Mouse (Mus musculus) layer of hippocampus, adult 11-12 months (tissue): ENCODE measurements around the gene Tbcb.
"Not testable (repeated sequence)": the region's sequence is repeated elsewhere in the genome, so short reads cannot be mapped to it uniquely, and the experiment has no call there.

ENCODE experiments used
- DNase-seq: peaks from one replicate; pipeline ENCODE4 v3.0.0; 2022; ENCODE audit warnings: low spot score

Tbcb gene

DNA sequence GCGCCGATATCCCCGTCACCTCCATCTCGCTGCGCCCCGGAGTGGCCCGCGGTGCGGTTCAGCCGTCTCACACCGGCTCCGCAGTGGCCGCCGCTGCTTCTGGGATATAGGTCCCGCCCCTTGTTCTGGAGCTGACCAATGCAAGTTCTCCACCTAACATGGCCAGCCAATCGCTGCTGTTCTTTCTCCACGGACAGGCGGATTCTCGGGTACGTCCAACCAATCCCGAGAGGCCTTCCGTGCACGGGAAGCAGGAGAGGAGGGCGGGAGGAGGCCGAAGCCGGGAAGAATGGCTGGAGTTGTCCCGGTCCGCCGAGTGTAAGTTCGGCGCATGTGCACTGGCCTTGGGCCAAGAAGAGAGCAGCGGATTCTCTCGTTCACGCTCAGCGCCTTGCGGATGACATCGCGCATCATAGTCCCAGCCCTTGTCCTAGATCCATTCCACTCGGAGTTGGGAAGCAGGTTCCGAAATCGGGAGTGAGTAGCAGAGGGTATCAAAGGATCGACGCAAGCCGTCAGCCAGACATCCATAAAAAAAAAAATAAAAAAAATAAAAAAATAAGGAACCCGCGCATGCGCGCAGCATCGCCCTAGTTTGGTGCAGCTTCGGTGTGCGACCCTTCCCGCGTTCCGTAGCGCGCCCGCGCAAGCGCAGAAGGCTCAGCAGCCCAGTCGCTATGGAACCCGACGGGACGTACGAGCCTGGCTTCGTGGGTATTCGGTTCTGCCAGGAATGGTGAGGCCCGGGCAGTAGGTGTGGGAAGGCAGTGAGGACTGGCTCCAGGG, at the start of gene Tbcb, which contains the start of gene Polr2i:
Gene Tbcb (minus strand): TSS at position 604 of the 786 bp plus-strand sequence.
Gene Polr2i (plus strand): TSS at position 280 of the 786 bp plus-strand sequence.
- peak; percentile 99 for DNase-seq

DNA sequence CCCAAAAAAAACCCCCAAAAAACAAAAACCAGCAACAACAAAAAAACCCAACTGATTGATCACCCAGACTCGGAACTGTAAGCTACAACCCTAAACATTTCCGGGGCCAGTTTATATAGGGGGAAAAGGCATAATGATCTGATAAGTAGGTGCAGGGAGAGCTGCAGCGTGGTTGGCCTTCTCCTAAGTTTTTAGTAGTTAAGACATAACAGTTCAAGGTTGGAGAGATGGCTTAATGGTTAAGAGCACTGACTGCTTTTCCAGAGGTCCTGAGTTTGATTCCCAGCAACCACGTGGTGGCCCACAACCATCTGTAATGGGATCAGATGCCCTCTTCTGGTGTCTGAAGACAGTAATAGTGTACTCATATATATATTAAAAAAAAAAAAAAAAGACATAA, 49.5 kb upstream of the Tbcb start:
- no peak for DNase-seq

DNA sequence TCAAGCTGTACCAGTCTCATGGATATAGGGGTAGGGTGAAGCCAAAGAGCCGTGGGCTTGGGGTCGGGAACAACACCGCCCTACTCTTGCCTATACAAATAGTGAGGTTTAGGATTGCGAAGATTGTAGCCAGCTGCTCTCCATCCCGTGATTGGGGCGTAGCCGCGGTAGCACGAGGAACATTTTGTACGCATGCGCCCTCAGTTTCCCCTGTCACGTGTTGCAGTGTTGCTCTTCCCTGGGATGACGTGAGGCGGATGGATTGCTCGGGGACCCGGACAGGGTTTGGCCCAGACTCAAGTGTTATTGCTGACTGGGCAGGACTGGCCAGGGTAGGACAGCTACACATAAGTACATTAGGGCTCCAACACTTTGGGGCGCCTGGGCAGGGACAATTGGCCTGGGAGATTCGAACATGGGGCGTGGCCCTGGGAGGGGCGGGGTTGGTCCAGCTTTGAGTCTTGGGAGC, 48.6 kb upstream of the Tbcb start:
- DNase-seq = peak; percentile 91

DNA sequence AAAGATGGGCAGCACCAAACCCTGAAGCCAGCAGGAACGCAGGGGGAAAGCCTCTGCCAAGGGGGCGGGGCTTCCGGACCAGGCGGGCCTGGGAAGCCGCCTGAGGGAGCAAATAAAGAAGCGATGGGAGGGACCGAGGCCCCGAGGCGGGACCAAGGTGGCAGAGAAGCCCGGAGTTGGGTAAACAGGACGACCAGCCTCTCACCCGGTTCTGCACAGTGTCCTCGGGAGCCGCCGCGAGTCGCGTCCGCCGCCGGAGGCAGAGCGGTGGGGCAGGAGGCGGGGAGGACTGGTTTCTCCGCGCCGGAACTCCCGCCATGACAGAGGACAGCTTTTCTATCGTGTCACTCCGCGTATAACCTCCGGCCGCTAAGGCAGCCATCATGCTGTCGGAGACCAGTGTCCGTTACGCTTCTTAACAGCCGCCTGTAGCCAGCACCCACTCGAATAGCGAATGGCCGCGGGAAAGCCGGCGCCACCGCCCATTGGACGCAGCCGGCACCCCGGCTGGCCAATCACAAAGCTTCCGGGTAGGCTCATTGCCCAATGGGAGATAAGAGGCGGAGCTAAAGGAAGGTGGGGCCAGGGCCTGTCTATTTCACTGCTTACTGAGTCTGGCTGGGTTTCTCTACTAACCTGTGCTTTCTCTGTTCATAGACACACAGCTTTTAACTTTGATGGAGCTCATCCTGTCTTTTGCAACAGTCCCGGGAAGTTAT, 48.0 kb upstream of the Tbcb start, which contains the start of the genes Thap8 and Wdr62:
Gene Thap8 (plus strand): TSS at position 144 of the 719 bp plus-strand sequence.
Gene Wdr62 (minus strand): TSS at position 469 of the 719 bp plus-strand sequence.
- peak; percentile 92 for DNase-seq

DNA sequence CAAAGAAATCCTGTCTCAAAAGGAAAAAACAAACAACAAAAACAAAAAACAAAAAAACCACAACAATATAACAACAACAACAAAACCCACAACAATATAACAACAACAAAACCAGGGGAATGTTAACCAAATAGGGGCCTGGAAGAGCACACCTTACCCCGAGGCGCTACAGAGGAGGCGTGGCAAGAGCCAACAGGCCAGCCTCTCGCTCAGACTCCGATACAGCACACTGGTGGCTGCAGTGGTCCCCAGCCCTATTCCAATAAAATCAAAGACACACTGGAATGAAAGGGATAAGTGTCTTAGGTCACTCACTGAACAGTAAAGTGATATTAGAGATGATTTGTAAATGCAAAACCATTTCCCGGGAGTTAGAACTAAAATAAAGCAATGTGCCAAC, 47.5 kb upstream of the Tbcb start:
- DNase-seq = no peak

DNA sequence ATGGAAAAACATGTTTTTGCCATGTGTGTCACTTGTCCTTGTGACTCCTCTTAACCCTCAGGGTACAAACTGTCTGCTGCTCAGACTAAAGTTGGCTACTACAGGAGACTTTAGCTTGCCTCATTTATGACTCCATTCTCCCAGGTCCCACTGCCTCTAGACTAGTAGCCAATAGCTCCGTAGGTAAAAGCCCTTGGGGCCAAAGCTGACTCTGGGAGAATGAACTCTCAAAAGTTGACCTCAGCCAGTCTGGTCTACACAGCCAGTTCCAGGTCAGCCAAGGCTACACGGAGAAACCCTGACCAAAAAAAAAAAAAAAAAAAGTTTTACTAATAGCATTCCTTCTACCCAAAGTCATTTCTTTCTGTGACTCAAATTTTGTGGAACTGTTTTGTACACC, 46.8 kb upstream of the Tbcb start:
- no peak for DNase-seq

DNA sequence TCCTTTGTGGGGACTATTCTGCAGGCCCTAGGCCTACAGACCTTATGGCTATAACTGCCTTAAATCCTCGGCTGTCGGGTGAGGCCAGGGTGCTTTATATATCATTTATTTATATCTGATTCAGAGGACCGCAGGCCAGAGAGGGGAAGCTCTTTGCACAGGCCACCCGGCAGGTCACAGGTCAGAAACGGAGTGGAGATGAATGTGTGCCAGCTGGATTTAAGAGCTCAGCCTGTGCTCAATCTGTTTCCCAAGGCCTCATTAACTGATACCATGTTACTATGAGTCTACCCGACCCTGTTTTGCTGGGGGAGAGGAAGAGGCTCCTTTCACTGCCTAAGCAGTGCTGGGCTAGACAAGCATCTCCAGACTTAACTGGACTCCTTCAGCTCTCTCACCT, 42.3 kb upstream of the Tbcb start:
- no peak for DNase-seq

DNA sequence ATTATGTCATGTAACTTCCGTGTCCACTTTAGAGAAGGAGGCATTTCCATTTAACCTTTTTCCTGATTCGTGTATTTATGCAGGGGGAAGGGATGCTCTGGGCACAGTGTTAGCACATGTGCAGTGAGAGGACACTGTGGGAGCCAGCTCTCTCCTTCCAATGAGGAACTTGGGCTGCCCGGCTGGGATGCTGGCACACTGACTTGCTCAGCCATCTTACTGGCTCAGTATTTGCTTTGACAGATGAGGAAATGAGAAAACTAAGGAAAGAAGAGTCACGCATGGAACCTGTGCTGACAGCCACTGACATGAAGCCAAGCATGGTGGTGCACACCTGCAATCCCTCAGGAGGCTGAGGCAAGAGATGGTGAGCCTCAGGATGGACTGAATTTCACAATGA, 37.6 kb upstream of the Tbcb start:
- DNase-seq = no peak

DNA sequence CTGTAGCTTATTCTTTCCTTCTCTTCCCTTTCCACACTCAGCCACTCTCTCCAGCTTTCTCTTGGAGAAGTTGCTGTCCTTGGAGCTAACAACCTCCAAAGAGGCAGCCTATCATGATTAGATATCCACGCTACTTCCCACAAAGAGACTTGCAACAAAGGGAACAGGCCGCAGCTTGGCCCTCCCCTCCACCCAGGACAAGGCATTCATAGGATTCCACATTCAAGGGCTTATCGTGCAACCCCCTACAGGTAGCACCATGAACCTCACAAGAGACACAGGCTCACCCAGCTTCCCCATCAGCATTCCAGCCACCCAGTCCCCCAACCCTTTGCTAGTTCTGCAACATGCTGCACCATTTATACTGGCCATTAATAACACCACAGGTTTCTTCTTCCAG, 34.7 kb upstream of the Tbcb start:
- no peak for DNase-seq

DNA sequence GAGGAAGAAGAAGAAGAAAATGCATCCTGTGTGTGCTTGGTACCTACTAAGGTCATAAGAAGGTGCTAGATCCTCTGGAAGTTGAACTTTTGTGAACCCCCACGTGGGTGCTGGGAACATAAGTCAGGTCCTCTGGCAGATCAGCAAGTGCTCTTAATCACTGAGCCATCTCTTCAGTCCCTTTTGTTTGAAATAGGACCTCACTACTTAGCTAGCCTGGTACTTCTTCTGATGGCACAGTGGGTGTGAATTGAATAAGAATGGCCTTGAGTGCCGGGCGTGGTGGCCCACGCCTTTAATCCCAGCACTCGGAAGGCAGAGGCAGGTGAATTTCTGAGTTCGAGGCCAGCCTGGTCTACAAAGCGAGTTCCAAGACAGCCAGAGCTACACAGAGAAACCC, 33.9 kb upstream of the Tbcb start:
- DNase-seq = no peak

DNA sequence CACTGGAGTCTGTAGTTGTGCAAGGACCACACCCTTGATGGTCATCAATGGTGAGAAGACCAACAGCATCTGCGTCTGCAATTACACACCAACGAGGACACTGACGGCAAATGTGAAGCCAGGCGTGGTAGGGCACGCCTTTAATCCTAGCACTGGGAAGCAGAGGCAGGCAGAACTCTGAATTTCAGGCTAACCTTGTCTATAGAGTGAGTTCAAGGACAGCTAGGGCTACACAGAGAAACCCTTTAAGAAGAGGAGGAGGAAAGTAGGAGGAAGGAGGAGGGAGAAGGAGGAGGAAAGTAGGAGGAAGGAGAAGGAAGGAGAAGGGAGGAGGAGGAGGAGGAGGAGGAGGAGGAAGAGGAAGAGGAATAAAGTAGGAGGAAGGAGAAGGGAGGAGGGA, 33.5 kb upstream of the Tbcb start:
- DNase-seq = no peak

DNA sequence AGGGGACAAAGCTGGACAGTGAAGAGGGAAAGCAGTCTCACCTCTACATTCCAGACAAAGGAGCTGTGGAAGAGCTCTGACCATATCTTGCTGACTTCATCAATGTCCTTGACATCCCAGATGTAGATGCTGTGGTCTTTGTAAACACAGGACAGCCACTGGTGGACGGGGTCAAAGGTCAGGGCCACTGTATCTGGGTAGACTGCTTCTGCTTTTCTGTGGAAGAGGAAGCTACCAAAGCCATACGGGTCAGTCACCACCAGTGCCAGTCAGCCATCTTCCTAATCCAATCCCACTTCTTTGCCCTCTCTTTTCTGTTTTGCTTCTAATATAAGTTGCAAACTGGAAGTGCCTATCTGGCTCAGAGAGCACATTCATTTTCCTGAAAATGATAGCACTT, 33.0 kb upstream of the Tbcb start:
- no peak for DNase-seq

DNA sequence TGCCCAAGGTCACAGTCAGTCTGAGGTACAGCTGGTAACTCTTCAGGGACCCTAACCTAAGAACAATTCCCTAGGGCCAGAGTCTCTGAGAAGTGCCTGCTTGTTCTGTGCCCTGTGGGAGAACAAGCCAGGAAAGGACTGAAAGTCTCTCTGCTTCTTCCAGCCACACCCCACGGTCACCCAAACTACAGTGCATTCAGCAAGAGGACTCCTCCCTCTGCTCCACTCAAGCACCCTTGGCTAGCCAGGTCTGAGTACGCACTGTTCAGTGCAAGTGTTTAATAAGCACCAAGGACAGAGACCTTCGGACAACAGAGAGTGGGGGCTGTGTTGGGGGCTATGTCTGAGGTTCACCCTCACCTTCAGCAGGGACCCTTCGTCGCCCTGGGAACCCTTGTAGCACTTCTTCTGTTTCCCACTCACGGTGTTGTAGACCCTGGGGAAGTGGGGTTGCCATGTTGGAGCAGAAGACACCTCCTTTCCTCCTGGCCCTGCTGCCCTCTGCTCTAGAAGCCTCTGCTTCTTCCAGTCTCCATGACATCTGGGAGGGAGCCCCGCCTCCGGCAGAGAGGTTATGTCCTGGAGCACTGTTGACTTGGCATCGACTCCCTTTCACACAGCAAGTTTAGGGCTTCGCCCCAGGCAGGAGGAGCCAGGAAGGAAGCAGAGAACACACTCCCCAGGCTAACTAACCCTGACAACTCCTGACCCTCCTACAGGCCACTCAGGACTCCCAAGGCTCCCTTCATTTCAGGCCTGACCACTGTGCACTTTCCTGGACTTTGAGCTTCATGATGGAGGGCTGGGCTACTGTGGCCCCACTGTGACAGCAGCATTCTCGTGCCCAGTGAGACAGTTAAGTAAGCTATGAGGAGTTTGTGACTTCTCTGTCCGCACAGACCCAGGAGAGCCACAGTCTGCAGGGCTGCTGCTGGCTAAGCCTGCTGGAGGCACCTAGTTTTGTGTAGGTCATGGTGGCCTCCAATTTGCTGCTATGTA, 20.2 kb upstream of the Tbcb start:
- no peak for DNase-seq

DNA sequence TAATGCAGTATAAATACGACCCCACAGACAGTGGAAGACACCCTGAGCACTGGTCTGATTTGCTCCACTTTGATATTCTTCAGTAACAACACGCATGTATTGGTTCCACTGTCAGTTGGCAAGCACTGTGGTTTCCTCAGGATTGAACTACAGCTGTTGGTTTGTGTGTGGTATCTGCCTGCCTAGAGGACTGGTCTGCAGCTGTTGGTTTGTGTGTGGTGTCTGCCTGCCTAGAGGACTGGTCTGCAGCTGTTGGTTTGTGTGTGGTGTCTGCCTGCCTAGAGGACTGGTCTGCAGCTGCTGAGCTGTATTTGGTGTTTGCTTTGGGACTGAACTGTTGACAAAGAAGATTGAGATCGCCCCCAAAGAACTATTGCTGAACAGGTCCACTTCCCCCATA, 5.3 kb upstream of the Tbcb start:
- DNase-seq = not testable (repeated sequence)

DNA sequence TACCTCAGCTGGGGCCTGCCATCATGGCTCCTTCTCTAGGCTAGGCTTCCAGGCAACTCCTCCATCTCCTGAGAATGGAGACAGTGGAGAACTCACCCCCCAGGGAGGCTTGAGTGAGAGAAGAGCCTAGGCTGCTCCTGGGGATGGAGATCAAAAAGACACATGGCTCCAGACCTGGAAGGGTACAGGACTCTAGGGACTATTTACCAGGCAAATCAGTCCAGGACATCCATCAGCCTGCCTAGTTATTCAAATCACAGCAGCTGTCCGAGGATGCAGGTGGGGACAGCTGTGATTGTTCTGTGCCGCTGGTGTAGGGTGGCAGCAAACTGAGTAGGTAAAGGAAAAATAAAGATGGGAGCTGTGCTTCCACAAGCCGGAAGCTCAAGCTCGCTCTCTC, 3.6 kb upstream of the Tbcb start, which contains the start of gene Ovol3:
Gene Ovol3 (minus strand): TSS at position 101 of the 400 bp plus-strand sequence.
- DNase-seq = no peak

DNA sequence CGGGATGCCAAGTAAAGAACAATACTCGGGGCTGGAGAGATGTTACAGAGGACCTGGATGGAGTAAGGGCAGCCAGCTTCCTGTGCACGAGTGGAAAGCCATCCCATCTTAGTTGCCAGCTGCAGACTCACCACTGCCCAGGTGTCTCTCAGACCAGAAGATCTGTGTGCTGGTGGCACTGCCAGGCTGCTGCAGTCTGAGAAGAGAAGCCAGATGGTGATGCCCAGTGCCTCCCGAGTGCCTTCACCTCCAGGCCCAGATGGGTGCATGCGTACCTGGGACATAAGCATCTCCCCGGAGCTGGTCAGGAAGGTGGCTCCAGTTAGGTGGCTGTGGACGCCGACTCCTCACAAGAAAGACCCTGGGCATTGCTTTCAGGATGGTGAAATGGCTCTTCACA, 3.0 kb upstream of the Tbcb start:
- DNase-seq = no peak

DNA sequence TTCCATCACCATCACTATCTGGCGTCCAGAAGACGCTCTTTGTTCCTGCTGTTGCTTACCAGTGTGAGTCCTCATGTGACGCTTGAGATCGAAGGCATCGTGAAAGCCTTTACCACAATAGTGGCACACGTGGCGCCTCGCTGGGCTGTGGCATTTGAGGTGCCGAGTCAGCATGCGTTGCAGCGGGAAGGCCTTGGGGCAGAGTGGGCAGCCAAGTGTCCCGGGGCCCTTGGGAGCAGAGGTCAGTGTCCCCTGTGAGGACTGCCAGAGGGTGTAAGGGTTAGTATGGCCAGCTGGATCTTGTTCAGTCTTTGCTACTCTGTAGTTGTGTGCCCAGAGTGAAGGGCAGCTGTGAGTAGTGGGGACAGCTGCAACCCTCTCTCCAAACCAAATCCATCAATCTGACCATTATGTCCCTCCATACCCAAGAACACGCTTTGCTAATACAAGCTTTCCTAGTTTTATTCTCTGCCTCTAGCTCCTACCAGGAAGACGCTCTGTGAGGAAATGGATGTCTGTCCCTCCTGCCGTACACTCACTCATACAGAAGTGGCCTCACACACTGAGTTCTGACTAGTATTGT, 2.3 kb upstream of the Tbcb start:
- DNase-seq = no peak

DNA sequence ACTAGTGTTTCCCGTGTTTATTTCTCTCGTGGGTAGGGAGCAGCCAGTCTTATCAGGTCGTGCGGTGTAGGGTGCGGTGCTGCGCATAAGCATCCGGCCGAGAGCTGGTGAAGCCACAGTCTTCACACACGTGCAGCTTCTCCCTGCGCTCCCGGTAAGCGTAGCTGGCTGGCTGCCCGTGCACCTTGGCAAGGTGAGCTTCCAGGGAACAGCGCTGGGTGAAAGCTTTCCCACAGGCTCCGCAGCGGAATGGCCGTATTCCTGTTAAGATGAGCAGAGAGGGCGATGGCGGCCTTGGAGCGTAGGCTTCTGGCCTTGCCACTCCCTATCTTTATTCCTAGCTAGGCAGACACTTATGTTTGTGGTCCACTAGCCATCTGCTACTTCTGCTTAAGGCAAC, 1.3 kb upstream of the Tbcb start:
- DNase-seq = peak; percentile 24

DNA sequence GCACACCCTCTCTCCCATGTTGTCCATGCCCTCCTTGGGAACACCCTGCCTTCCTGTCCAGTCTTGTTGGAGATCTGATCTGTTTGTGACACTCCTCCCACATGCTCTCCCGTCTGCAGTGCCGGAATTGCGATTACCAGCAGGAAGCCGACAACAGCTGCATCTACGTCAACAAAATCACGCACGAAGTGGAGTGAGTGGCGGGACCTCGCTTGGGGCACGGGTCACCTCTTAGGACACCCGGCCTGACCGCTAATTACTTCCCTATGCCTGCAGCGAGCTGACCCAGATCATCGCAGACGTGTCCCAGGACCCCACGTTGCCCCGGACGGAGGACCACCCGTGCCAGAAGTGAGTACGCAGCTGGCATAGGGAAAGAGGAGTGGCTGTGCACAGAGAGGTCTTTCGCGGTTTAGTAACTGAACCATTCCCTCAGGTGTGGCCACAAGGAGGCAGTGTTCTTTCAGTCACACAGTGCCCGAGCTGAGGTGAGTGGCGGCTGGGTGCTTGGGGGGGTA, 618 bp upstream of the Tbcb start:
- DNase-seq = peak; percentile 60

DNA sequence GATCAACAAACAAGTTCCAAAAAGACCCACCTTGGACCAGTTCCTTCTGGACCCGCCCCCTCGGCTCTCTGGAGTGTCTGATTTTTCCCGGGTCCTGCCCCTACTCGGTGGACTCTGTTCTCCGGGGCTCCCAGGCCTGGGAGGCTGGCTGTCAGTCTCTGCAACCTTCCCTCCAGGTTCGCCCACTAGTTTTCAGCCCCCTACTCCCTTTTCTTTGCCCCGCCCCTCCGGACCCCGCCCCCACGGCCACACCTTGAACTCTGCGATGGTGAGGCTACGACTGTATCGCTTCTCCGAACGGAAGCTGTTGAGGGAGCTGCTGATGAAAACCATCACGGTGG, 774 bp downstream of the Tbcb start:
- no peak for DNase-seq

DNA sequence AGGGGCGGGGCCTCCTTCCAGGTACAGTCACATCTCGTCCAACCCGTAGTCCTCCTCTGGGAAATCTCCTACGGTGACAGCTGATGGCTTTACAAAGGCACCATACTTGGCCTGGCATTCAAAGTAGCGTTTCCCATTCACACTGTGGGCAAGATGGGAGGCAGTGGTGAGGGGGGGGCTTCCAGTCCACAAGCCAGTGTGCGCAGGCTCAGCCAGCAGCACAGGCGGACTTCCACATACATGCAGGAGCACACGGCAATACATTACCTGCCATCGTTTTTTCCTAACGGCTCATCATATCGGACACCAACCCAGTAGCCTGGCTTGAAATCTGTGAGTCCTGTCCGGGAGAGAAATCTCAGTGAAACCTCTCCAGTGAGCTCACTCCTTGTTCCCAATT, 7.9 kb downstream of the Tbcb start:
- no peak for DNase-seq
